Mouse (Mus musculus) kidney, adult 2 months (tissue): ENCODE data around the gene Irgc1.

Experiments
- CTCF ChIP-seq: fragments of 200-500 bp; conservative IDR thresholded peaks from 2 replicates; pipeline ENCODE4 v1.5.1; 2011; ENCODE audit warnings: low read depth, mild to moderate bottlenecking, control low read depth, low read length, moderate library complexity, mixed read lengths; ENCODE audit not compliant: insufficient read depth, insufficient read length
- POLR2A ChIP-seq: fragments of 200-500 bp; IDR thresholded peaks from one replicate; pipeline ENCODE4 v1.6.1; 2011; ENCODE audit warnings: low read depth, low read length, control low read depth

DNA sequence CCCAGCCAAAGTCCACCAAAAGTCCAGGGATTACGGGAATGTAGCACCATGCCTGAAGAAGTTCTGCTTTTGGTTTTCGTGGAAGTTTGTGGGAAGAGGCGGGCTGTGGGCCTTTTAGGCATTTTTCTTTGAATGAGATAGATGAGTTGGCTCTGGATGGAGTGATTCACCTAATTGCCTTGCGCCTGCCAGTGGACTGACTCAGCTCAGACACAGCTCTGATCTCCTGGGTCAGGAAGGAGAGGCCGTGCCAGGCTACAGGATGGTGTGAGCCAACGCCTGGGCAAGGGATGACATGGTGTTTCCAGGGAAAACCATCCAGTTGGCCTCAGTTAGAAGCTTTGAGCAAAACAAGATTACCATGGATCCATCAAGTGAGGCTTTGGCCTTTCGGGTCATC lies 18.3 kb upstream of the Irgc1 start:
- TF ChIP-seq CTCF (no peak), POLR2A (no peak)
